Mouse (Mus musculus) brain, adult 2 months (tissue): ENCODE data around the gene Trpm8.

Experiments used
- DNase-seq: peaks from one replicate; pipeline ENCODE4 v3.0.0; 2011; ENCODE audit warnings: low read depth, low spot score

The Trpm8 gene

GRCm38 (mm10) chr1:88429413-88429812 lies 152.0 kb downstream of the Trpm8 start:
- peak; percentile 33 for DNase-seq

GRCm38 (mm10) chr1:88431262-88431661 lies 153.8 kb downstream of the Trpm8 start:
- DNase-seq, result no peak

GRCm38 (mm10) chr1:88432601-88433000 lies 155.1 kb downstream of the Trpm8 start:
- DNase-seq, result no peak

- DNase-seq, result peak; percentile 69
Measured at GRCm38 (mm10) chr1:88433096-88433883, 155.8 kb downstream of the Trpm8 start.

GRCm38 (mm10) chr1:88434057-88434456 lies 156.6 kb downstream of the Trpm8 start:
- no peak for DNase-seq

- DNase-seq, result no peak
Measured at GRCm38 (mm10) chr1:88437206-88438126, 160.0 kb downstream of the Trpm8 start.
